Mouse (Mus musculus): Measurements from ENCODE around the gene Rdh19. TPM values are rescaled to one million over a fixed set of nuclear protein-coding genes. Genes with fewer than 3 reads are reported as not detected.

Gene Rdh19
- not detected in 2 replicates for polyA plus RNA-seq (2012; rRNA removed; ENCODE audit: low replicate concordance)

GRCm38 (mm10) chr10:127849628-127850027 lies at the start of gene Rdh19:
TSS of gene Rdh19 (plus strand) at chr10:127849928.

GRCm38 (mm10) chr10:127800891-127801290 lies 48.8 kb upstream of the Rdh19 start, which contains the start of gene Rdh16:
TSS of gene Rdh16 (plus strand) at chr10:127801152.

GRCm38 (mm10) chr10:127866232-127866631 lies 16.5 kb downstream of the Rdh19 start, which contains the start of gene Rdh16f2:
TSS of gene Rdh16f2 (plus strand) at chr10:127866474.

GRCm38 (mm10) chr10:127888605-127889004 lies 38.9 kb downstream of the Rdh19 start, which contains the start of gene Rdh7:
TSS of gene Rdh7 (minus strand) at chr10:127888817.

GRCm38 (mm10) chr10:127898218-127898617 lies 48.5 kb downstream of the Rdh19 start, which contains the start of gene Sdr9c7:
TSS of gene Sdr9c7 (plus strand) at chr10:127898518.

Other genes starting within 250 kb of the Rdh19 start
- gene Lrp1, start 228.8 kb upstream of the Rdh19 start, polyA plus RNA-seq (2012; rRNA removed; ENCODE audit: low replicate concordance), result 134 and 192 TPM in 2 replicates
- gene Stat6, start 206.9 kb upstream of the Rdh19 start, polyA plus RNA-seq (2012; rRNA removed; ENCODE audit: low replicate concordance), result 52.2 and 71.9 TPM in 2 replicates
- 1.3 and 1.6 TPM in 2 replicates for gene Nemp1, start 183.0 kb upstream of the Rdh19 start, polyA plus RNA-seq (2012; rRNA removed; ENCODE audit: low replicate concordance)
- gene Nab2, start 181.4 kb upstream of the Rdh19 start, polyA plus RNA-seq (2012; rRNA removed; ENCODE audit: low replicate concordance), result 25.5 and 39.5 TPM in 2 replicates
- 179 and 405 TPM in 2 replicates for gene Myo1a, start 144.8 kb upstream of the Rdh19 start, polyA plus RNA-seq (2012; rRNA removed; ENCODE audit: low replicate concordance)
- 0.32 TPM in 1 of 2 replicates, not detected in the other for gene Tac2, start 125.5 kb upstream of the Rdh19 start, polyA plus RNA-seq (2012; rRNA removed; ENCODE audit: low replicate concordance)
- gene Zbtb39, start 110.4 kb upstream of the Rdh19 start, polyA plus RNA-seq (2012; rRNA removed; ENCODE audit: low replicate concordance), result 3.1 and 4.5 TPM in 2 replicates
- 1.1 and 2.3 TPM in 2 replicates for gene Gpr182, start 98.2 kb upstream of the Rdh19 start, polyA plus RNA-seq (2012; rRNA removed; ENCODE audit: low replicate concordance)
- gene Rdh1, start 90.2 kb upstream of the Rdh19 start, polyA plus RNA-seq (2012; rRNA removed; ENCODE audit: low replicate concordance), result 0.06 TPM in 1 of 2 replicates, not detected in the other
- gene Rdh16f1, start 90.1 kb upstream of the Rdh19 start, polyA plus RNA-seq (2012; rRNA removed; ENCODE audit: low replicate concordance), result not detected in 2 replicates
- gene Rdh9, start 73.5 kb upstream of the Rdh19 start, polyA plus RNA-seq (2012; rRNA removed; ENCODE audit: low replicate concordance), result 3.4 and 31.0 TPM in 2 replicates
- gene Rdh16, start 48.8 kb upstream of the Rdh19 start, polyA plus RNA-seq (2012; rRNA removed; ENCODE audit: low replicate concordance), result 2.1 and 3.5 TPM in 2 replicates
- 2.6 and 5.4 TPM in 2 replicates for gene Rdh16f2, start 16.5 kb downstream of the Rdh19 start, polyA plus RNA-seq (2012; rRNA removed; ENCODE audit: low replicate concordance)
- 40.9 and 82.5 TPM in 2 replicates for gene Rdh7, start 38.9 kb downstream of the Rdh19 start, polyA plus RNA-seq (2012; rRNA removed; ENCODE audit: low replicate concordance)
- 0.15 and 0.32 TPM in 2 replicates for gene Sdr9c7, start 48.6 kb downstream of the Rdh19 start, polyA plus RNA-seq (2012; rRNA removed; ENCODE audit: low replicate concordance)
- gene Hsd17b6, start 157.7 kb downstream of the Rdh19 start, polyA plus RNA-seq (2012; rRNA removed; ENCODE audit: low replicate concordance), result 33.8 and 58.5 TPM in 2 replicates
- gene Prim1, start 165.2 kb downstream of the Rdh19 start, polyA plus RNA-seq (2012; rRNA removed; ENCODE audit: low replicate concordance), result 0.87 and 1.6 TPM in 2 replicates
- gene Naca, start 185.6 kb downstream of the Rdh19 start, polyA plus RNA-seq (2012; rRNA removed; ENCODE audit: low replicate concordance), result 82.6 and 172 TPM in 2 replicates
- 37.4 and 83.8 TPM in 2 replicates for gene Ptges3, start 209.0 kb downstream of the Rdh19 start, polyA plus RNA-seq (2012; rRNA removed; ENCODE audit: low replicate concordance)
- gene Atp5b, start 233.3 kb downstream of the Rdh19 start, polyA plus RNA-seq (2012; rRNA removed; ENCODE audit: low replicate concordance), result 6,260 and 7,330 TPM in 2 replicates
- gene Baz2a, start 241.6 kb downstream of the Rdh19 start, polyA plus RNA-seq (2012; rRNA removed; ENCODE audit: low replicate concordance), result 18.9 and 20.4 TPM in 2 replicates

All from duodenum, adult 2 months (tissue).